Mouse (Mus musculus): ENCODE data around the gene Gm20388.
"Not testable (repeated sequence)": the region's sequence is repeated elsewhere in the genome, so short reads cannot be mapped to it uniquely, and the experiment has no call there.

Gene Gm20388

GRCm38 (mm10) chr8:120688511-120688910 is 777.9 kb downstream of the Gm20388 start:
- in situ Hi-C loops (cut with MboI, MseI): no loop called here

GRCm38 (mm10) chr8:120692934-120693333 is 782.3 kb downstream of the Gm20388 start:
- in situ Hi-C loops (cut with MboI, MseI): loop anchor here (5.0 to 10.0 kb wide), 2 partner anchors 44 to 852 kb away; partner anchors contain the start of genes 1700018B08Rik and Irf8

GRCm38 (mm10) chr8:120693861-120694493 is 783.3 kb downstream of the Gm20388 start:
- in situ Hi-C loops (cut with MboI, MseI): loop anchor here (5.0 to 10.0 kb wide), 2 partner anchors 43 to 851 kb away; partner anchors contain the start of genes 1700018B08Rik and Irf8

GRCm38 (mm10) chr8:120696401-120697153 is 785.9 kb downstream of the Gm20388 start:
- in situ Hi-C loops (cut with MboI, MseI): loop anchor here (10.0 kb wide), 1 partner anchor 848 kb away; the partner anchor contains the start of gene 1700018B08Rik

GRCm38 (mm10) chr8:120697154-120697978 is 786.7 kb downstream of the Gm20388 start:
- in situ Hi-C loops (cut with MboI, MseI): loop anchor here (10.0 kb wide), 1 partner anchor 847 kb away; the partner anchor contains the start of gene 1700018B08Rik

- in situ Hi-C loops (cut with MboI, MseI): loop anchor here (10.0 kb wide), 1 partner anchor 847 kb away; the partner anchor contains the start of gene 1700018B08Rik
These were observed 787.3 kb downstream of the Gm20388 start for GRCm38 (mm10) chr8:120697979-120698272.

- in situ Hi-C loops (cut with MboI, MseI): loop anchor here (10.0 kb wide), 1 partner anchor 846 kb away; the partner anchor contains the start of gene 1700018B08Rik
These were observed 787.8 kb downstream of the Gm20388 start for GRCm38 (mm10) chr8:120698426-120698825.

- in situ Hi-C loops (cut with MboI, MseI): loop anchor here (10.0 kb wide), 1 partner anchor 846 kb away; the partner anchor contains the start of gene 1700018B08Rik
These were observed 788.4 kb downstream of the Gm20388 start for GRCm38 (mm10) chr8:120699079-120699478.

- in situ Hi-C loops (cut with MboI, MseI): loop anchor here (10.0 kb wide), 1 partner anchor 845 kb away; the partner anchor contains the start of gene 1700018B08Rik
These were observed 788.9 kb downstream of the Gm20388 start for GRCm38 (mm10) chr8:120699565-120699964.

- in situ Hi-C loops (cut with MboI, MseI): no loop called here
These were observed 789.4 kb downstream of the Gm20388 start for GRCm38 (mm10) chr8:120700053-120700452.

GRCm38 (mm10) chr8:120701758-120702465 is 791.3 kb downstream of the Gm20388 start:
- in situ Hi-C loops (cut with MboI, MseI): no loop called here

- in situ Hi-C loops (cut with MboI, MseI): no loop called here
These were observed 793.6 kb downstream of the Gm20388 start for GRCm38 (mm10) chr8:120704203-120704602.

- in situ Hi-C loops (cut with MboI, MseI): no loop called here
These were observed 794.5 kb downstream of the Gm20388 start for GRCm38 (mm10) chr8:120705163-120705562.

- in situ Hi-C loops (cut with MboI, MseI): no loop called here
These were observed 795.6 kb downstream of the Gm20388 start for GRCm38 (mm10) chr8:120706193-120706592.

GRCm38 (mm10) chr8:120709176-120709575 is 798.5 kb downstream of the Gm20388 start:
- in situ Hi-C loops (cut with MboI, MseI): no loop called here

- in situ Hi-C loops (cut with MboI, MseI): no loop called here
These were observed 804.6 kb downstream of the Gm20388 start for GRCm38 (mm10) chr8:120715200-120715599.

GRCm38 (mm10) chr8:120715996-120716680 is 805.5 kb downstream of the Gm20388 start:
- in situ Hi-C loops (cut with MboI, MseI): no loop called here

- in situ Hi-C loops (cut with MboI, MseI): no loop called here
These were observed 809.1 kb downstream of the Gm20388 start for GRCm38 (mm10) chr8:120719586-120720236.

GRCm38 (mm10) chr8:120723025-120723424 is 812.4 kb downstream of the Gm20388 start:
- in situ Hi-C loops (cut with MboI, MseI): no loop called here

GRCm38 (mm10) chr8:120724096-120724495 is 813.5 kb downstream of the Gm20388 start:
- in situ Hi-C loops (cut with MboI, MseI): not testable (repeated sequence)

Measured in T-helper 1 cell (primary cell).